Mouse (Mus musculus) spleen, adult 2 months (tissue): ENCODE results near the gene Cldn18. TPM values are rescaled to one million over a fixed set of nuclear protein-coding genes. Genes with fewer than 3 reads are reported as not detected.

Source experiments
- DNase-seq, 2 experiments: peaks; one replicate each; pipeline versions ENCODE4 v3.0.0 to v3.0.0-alpha.2; 2012 to 2021; ENCODE audit warnings: low spot score in 2 of 2, low read depth in 1 of 2
- H3K27ac ChIP-seq: fragments of 200-500 bp; 2 replicates; pipeline ENCODE4 v1.5.1; 2012; ENCODE audit warnings: low read length, inconsistent platforms; ENCODE audit not compliant: insufficient read depth
- H3K27me3 ChIP-seq: fragments of 200-500 bp; 2 replicates; pipeline ENCODE4 v1.6.1; 2012; ENCODE audit warnings: mild to moderate bottlenecking, moderate library complexity, low read length, inconsistent platforms; ENCODE audit not compliant: control insufficient read depth, insufficient read depth
- H3K36me3 ChIP-seq: fragments of 200-500 bp; 2 replicates; pipeline ENCODE4 v1.6.1; 2012; ENCODE audit warnings: mild to moderate bottlenecking, low read length, inconsistent platforms; ENCODE audit not compliant: control insufficient read depth, insufficient read depth
- H3K4me1 ChIP-seq: fragments of 200-500 bp; 2 replicates; pipeline ENCODE4 v1.6.1; 2011; ENCODE audit warnings: inconsistent platforms; ENCODE audit not compliant: control insufficient read depth, insufficient read depth, insufficient read length
- H3K4me3 ChIP-seq: fragments of 200-500 bp; 2 replicates; pipeline ENCODE4 v1.5.1; 2011; ENCODE audit warnings: mild to moderate bottlenecking, inconsistent platforms; ENCODE audit not compliant: insufficient read depth, insufficient read length; ENCODE audit errors: extremely low read depth
- CTCF ChIP-seq: fragments of 200-500 bp; IDR thresholded peaks from 2 replicates; pipeline ENCODE4 v1.5.1; 2011; ENCODE audit warnings: mild to moderate bottlenecking, inconsistent platforms; ENCODE audit not compliant: insufficient read depth, insufficient read length, insufficient replicate concordance; ENCODE audit errors: extremely low read depth
- POLR2A ChIP-seq: fragments of 200-500 bp; IDR thresholded peaks from 2 replicates; pipeline ENCODE4 v1.6.1; 2011; ENCODE audit warnings: low read depth, low read length, inconsistent platforms
- WGBS: fragments of 180-500 bp; shearing (Covaris S2); methylation state at CpG from one replicate; pipeline ENCODE4 v1.1.7; 2018; 5-methylcytosine and 5-hydroxymethylcytosine counted together
- polyA plus RNA-seq: library from polyadenylated mRNA; depleted of rRNA; stranded (reverse); fragments of >200 nt; gene quantifications from 2 replicates; pipeline ENCODE4 v1.2.3, GENCODE M21; 2012; rRNA removed

Cldn18 gene
- polyA plus RNA-seq, 1 experiment, result not detected

GRCm38 (mm10) chr9:99662406-99662805 is 54.7 kb downstream of the Cldn18 start:
- DNase-seq, result no peak
- H3K27me3 ChIP-seq, result no peaks in the 10 kb centered on the region
- no peak overlapping the region for H3K27ac ChIP-seq
- WGBS, result 23% methylated on average over 7 of the region's 7 CpGs
- no peak overlapping the region for H3K4me3 ChIP-seq
- H3K36me3 ChIP-seq, result no peaks in the 10 kb centered on the region
- TF ChIP-seq CTCF (peak; percentile 57; the same call in 1 of the 2 replicates), POLR2A (no peak)
- no peaks in the 10 kb centered on the region for H3K4me1 ChIP-seq

GRCm38 (mm10) chr9:99661606-99662166 is 55.4 kb downstream of the Cldn18 start:
- Histone ChIP-seq H3K36me3 (no peaks in the 10 kb centered on the region), H3K27me3 (no peaks in the 10 kb centered on the region), H3K27ac (no peak overlapping the region), H3K4me1 (no peaks in the 10 kb centered on the region), H3K4me3 (no peak overlapping the region)
- 75% methylated on average over 16 of the region's 16 CpGs for WGBS
- no peak for DNase-seq
- no peak for TF ChIP-seq POLR2A
- TF ChIP-seq CTCF, result no peak

- 86% methylated on average over 10 of the region's 10 CpGs for WGBS
- DNase-seq, result no peak
- Histone ChIP-seq H3K4me1 (no peaks in the 10 kb centered on the region), H3K36me3 (no peaks in the 10 kb centered on the region), H3K27me3 (no peaks in the 10 kb centered on the region), H3K4me3 (no peak overlapping the region), H3K27ac (no peak overlapping the region)
- TF ChIP-seq POLR2A (no peak), CTCF (no peak)
Observed at GRCm38 (mm10) chr9:99660756-99661155, 56.3 kb downstream of the Cldn18 start.

GRCm38 (mm10) chr9:99646102-99646501 is 71.0 kb downstream of the Cldn18 start:
- no peaks in the 10 kb centered on the region for H3K27me3 ChIP-seq
- TF ChIP-seq CTCF (no peak), POLR2A (no peak)
- H3K4me3 ChIP-seq, result no peak overlapping the region
- H3K27ac ChIP-seq, result no peak overlapping the region
- no peaks in the 10 kb centered on the region for H3K36me3 ChIP-seq
- no peaks in the 10 kb centered on the region for H3K4me1 ChIP-seq
- no peak for DNase-seq
- 88% methylated on average over 6 of the region's 6 CpGs for WGBS

GRCm38 (mm10) chr9:99645416-99645815 is 71.7 kb downstream of the Cldn18 start:
- TF ChIP-seq CTCF, result no peak
- TF ChIP-seq POLR2A, result no peak
- WGBS, result 88% methylated on average over 6 of the region's 6 CpGs
- Histone ChIP-seq H3K27me3 (no peaks in the 10 kb centered on the region), H3K36me3 (no peaks in the 10 kb centered on the region), H3K27ac (no peak overlapping the region), H3K4me3 (no peak overlapping the region), H3K4me1 (no peaks in the 10 kb centered on the region)
- DNase-seq, result no peak

GRCm38 (mm10) chr9:99639957-99640356 is 77.1 kb downstream of the Cldn18 start:
- Histone ChIP-seq H3K4me1 (no peaks in the 10 kb centered on the region), H3K27ac (no peak overlapping the region), H3K4me3 (no peak overlapping the region), H3K27me3 (no peaks in the 10 kb centered on the region), H3K36me3 (no peaks in the 10 kb centered on the region)
- no peak for DNase-seq
- TF ChIP-seq CTCF (no peak), POLR2A (no peak)
- WGBS, result 84% methylated on average over 5 of the region's 5 CpGs

Other genes with a start within 250 kb of the Cldn18 start
- 6.9 and 7.2 TPM in 2 replicates for gene Armc8, start 148.4 kb downstream of the Cldn18 start, polyA plus RNA-seq
- 6.7 and 12.2 TPM in 2 replicates for gene Dbr1, start 141.5 kb downstream of the Cldn18 start, polyA plus RNA-seq
- not detected in 2 replicates for gene A4gnt, start 104.8 kb downstream of the Cldn18 start, polyA plus RNA-seq
- 1.7 and 2.1 TPM in 2 replicates for gene Dzip1l, start 87.8 kb downstream of the Cldn18 start, polyA plus RNA-seq
- gene Sox14, start 158.9 kb upstream of the Cldn18 start, polyA plus RNA-seq, result not detected in 2 replicates